Mouse (Mus musculus): ENCODE measurements at regions not wholly inside any gene's neighbourhood (a gene's known extent, or its start where the extent isn't known, plus 50 kb on each side); places are given as distances from the start of the nearest gene placed in this dataset.
A peak's percentile ranks its signal among the peaks of the same experiment; 100 is the strongest.

DNA sequence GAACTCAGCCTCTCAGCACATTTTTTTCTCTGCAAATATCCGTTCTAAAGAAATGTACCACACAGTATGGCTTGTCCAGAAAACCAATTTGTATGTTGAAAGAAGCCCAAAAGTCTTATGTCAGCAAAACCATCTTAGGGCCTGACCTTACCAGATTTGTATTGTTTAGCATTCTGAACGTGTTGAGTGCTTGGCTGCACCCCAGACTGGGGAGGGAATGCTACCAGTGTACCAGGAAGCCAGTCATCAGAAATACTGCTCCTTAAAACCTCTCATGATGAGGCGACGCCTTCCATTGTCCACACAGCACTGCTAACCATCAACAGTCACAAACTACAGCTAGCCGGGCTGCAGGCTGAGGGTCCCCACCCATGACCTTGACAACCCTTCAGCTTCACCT lies 148.3 kb upstream of the Irx5 start:
- Histone ChIP-seq H3K9ac (replicated peaks) (no peak overlapping the region), H3K9me3 (no peaks in the 10 kb centered on the region), H3K27me3 (peaks cover 62% of the 10 kb centered on the region), H3K36me3 (no peaks in the 10 kb centered on the region), H3K27ac (no peak overlapping the region), H3K4me3 (replicated peaks) (no peak overlapping the region), H3K4me2 (no peak overlapping the region), H3K4me1 (replicated peaks) (no peaks in the 10 kb centered on the region)
- ATAC-seq (ENCODE audit: insufficient number of reproducible peaks, insufficient read depth, low FRiP score, low TSS enrichment, low read depth): no peak
- 70% methylated on average over 5 of the region's 5 CpGs for WGBS

DNA sequence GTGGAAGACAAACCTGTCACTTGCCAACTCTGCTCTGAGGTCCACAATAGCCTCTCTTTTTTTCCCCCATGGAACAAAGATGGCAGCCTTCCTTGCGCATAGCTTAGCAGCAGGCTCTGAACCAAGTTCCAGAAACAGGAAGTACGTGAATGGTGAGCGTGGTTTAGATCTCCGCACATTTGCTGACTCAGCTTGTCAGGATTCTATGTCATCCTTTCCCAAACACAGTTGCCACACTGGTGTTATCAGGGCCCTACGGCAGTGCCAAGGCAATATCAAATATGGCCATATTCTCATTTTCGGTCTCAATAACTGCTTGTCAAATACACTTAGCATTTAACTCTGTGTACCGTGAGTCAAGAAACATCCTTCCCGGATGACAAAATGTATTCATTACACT lies 161.8 kb upstream of the Irx5 start:
- Histone ChIP-seq H3K9ac (replicated peaks) (no peak overlapping the region), H3K4me2 (no peak overlapping the region), H3K27ac (no peak overlapping the region), H3K4me3 (replicated peaks) (no peak overlapping the region), H3K36me3 (no peaks in the 10 kb centered on the region), H3K4me1 (replicated peaks) (peaks cover 7% of the 10 kb centered on the region; the same call in 1 of the 2 replicates), H3K27me3 (peaks cover 43% of the 10 kb centered on the region), H3K9me3 (no peaks in the 10 kb centered on the region)
- no peak for ATAC-seq (ENCODE audit: insufficient number of reproducible peaks, insufficient read depth, low FRiP score, low TSS enrichment, low read depth)
- 91% methylated on average over 8 of the region's 8 CpGs for WGBS

- ATAC-seq (ENCODE audit: insufficient number of reproducible peaks, insufficient read depth, low FRiP score, low TSS enrichment, low read depth): no peak
- Histone ChIP-seq H3K36me3 (no peaks in the 10 kb centered on the region), H3K27ac (no peak overlapping the region), H3K9ac (replicated peaks) (no peak overlapping the region), H3K4me1 (replicated peaks) (peaks cover 7% of the 10 kb centered on the region; the same call in 1 of the 2 replicates), H3K9me3 (no peaks in the 10 kb centered on the region), H3K4me2 (peak overlapping the region; percentile 34), H3K27me3 (peaks cover 47% of the 10 kb centered on the region), H3K4me3 (replicated peaks) (no peak overlapping the region)
- 22% methylated on average over 14 of the region's 14 CpGs for WGBS
Measured at GRCm38 (mm10) chr8:92194065-92194464, 163.4 kb upstream of the Irx5 start.

DNA sequence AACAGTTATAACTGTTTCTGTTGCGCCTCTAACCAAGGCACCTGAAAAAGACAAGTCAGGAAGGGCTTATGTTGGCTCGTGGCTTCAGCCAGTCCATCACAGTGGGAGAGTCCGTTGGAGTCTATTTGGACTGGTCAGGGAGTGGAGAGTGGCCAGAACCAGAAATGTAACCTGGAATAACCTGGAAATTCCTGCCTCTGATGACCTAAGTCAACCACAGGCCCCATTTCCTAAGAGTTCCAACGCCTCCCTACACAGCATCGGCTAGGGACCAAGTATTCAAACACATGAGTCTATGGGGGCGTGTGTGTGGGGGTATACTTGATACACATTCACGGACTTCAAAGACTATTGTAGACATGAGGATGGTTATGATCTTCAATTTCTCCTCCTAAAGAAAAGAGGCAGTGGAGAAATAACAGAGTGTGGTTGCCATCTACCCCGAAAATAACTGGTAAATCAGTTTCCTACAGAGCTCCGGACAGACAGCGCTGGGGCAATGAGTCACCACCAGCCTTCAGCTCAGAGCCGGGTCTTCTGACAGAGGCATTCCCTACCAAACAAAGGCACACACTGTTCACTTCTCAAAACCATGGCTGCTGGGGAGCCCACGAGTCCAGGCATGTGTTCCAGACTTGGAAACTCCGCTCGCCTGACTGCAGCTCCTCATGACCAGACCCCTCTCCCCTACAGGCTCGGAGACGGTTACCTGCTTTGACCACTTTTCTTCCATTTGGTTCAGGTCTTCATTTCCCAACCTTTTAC lies 167.0 kb upstream of the Irx5 start:
- Histone ChIP-seq H3K9ac (replicated peaks) (no peak overlapping the region), H3K36me3 (no peaks in the 10 kb centered on the region), H3K4me2 (no peak overlapping the region), H3K27ac (no peak overlapping the region), H3K27me3 (peaks cover 45% of the 10 kb centered on the region), H3K9me3 (0 out of 2 replicates have a peak, but pooled peaks cover 5% of the 10 kb centered on the region), H3K4me1 (replicated peaks) (peaks cover 10% of the 10 kb centered on the region; the same call in 1 of the 2 replicates), H3K4me3 (replicated peaks) (no peak overlapping the region)
- 85% methylated on average over 16 of the region's 16 CpGs for WGBS
- no peak for ATAC-seq (ENCODE audit: insufficient number of reproducible peaks, insufficient read depth, low FRiP score, low TSS enrichment, low read depth)

DNA sequence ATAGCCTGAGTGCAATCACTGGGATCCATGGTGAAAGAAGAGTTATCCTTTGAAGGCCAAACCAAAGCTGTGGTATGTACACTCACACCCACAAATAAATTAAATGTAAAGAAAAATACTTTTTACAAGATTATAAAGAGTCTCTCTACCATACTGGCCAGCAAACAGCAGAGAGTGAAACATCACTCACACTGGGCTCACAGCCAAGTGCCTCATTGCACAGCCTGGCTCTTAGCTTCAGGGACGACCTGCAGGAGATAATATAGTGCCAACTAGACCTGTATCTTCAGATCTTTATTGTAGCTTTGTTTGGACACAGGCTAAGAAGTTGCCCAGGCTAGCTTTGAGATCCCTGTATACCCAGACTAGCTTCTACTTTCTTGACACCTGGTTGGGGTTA lies 174.1 kb upstream of the Irx5 start:
- ATAC-seq (ENCODE audit: insufficient number of reproducible peaks, insufficient read depth, low FRiP score, low TSS enrichment, low read depth): no peak
- Histone ChIP-seq H3K9ac (replicated peaks) (no peak overlapping the region), H3K4me3 (replicated peaks) (no peak overlapping the region), H3K27ac (no peak overlapping the region), H3K4me1 (replicated peaks) (peaks cover 15% of the 10 kb centered on the region), H3K9me3 (0 out of 2 replicates have a peak, but pooled peaks cover 3% of the 10 kb centered on the region), H3K27me3 (peaks cover 39% of the 10 kb centered on the region), H3K36me3 (no peaks in the 10 kb centered on the region), H3K4me2 (no peak overlapping the region)
- WGBS: 50% methylated on average over 1 of the region's 1 CpGs

GRCm38 (mm10) chr8:92180651-92181050 lies 176.8 kb upstream of the Irx5 start:
- Histone ChIP-seq H3K4me3 (replicated peaks) (no peak overlapping the region), H3K36me3 (no peaks in the 10 kb centered on the region), H3K9me3 (no peaks in the 10 kb centered on the region), H3K4me1 (replicated peaks) (peaks cover 31% of the 10 kb centered on the region), H3K4me2 (no peak overlapping the region), H3K27ac (no peak overlapping the region), H3K27me3 (peaks cover 51% of the 10 kb centered on the region), H3K9ac (replicated peaks) (no peak overlapping the region)
- 94% methylated on average over 4 of the region's 4 CpGs for WGBS
- no peak for ATAC-seq (ENCODE audit: insufficient number of reproducible peaks, insufficient read depth, low FRiP score, low TSS enrichment, low read depth)

- Histone ChIP-seq H3K9me3 (no peaks in the 10 kb centered on the region), H3K27ac (no peak overlapping the region), H3K9ac (replicated peaks) (no peak overlapping the region), H3K4me3 (replicated peaks) (no peak overlapping the region), H3K4me2 (no peak overlapping the region), H3K36me3 (no peaks in the 10 kb centered on the region), H3K4me1 (replicated peaks) (peaks cover 29% of the 10 kb centered on the region), H3K27me3 (peaks cover 47% of the 10 kb centered on the region)
- 32% methylated on average over 2 of the region's 2 CpGs for WGBS
- ATAC-seq (ENCODE audit: insufficient number of reproducible peaks, insufficient read depth, low FRiP score, low TSS enrichment, low read depth): no peak
Measured at GRCm38 (mm10) chr8:92179327-92179726, 178.1 kb upstream of the Irx5 start.

GRCm38 (mm10) chr8:92176101-92176500 lies 181.3 kb upstream of the Irx5 start:
- Histone ChIP-seq H3K27me3 (peaks cover 41% of the 10 kb centered on the region), H3K36me3 (no peaks in the 10 kb centered on the region), H3K9me3 (no peaks in the 10 kb centered on the region), H3K27ac (no peak overlapping the region), H3K4me1 (replicated peaks) (peaks cover 35% of the 10 kb centered on the region), H3K4me2 (no peak overlapping the region), H3K9ac (replicated peaks) (no peak overlapping the region), H3K4me3 (replicated peaks) (no peak overlapping the region)
- ATAC-seq (ENCODE audit: insufficient number of reproducible peaks, insufficient read depth, low FRiP score, low TSS enrichment, low read depth): no peak
- WGBS: 83% methylated on average over 5 of the region's 5 CpGs

DNA sequence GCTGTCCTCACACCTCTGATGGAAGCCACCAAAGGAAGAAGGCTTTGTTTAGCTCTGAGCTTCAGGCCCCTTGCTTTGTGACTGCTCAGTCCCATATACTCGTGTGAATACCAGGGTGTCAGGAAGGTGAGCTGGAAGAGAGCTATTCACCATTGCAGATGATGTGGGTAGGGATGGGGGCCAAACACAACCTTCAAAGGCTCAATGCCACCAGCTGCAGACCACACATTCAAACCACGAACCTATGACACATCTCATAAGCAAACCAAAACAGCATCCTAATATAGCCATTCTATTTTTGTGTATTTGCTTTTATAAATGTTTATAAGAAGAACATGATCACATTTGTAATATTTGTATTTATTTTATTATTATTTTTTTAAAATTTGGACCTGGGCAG lies 183.3 kb upstream of the Irx5 start:
- Histone ChIP-seq H3K4me2 (no peak overlapping the region), H3K9ac (replicated peaks) (no peak overlapping the region), H3K27ac (no peak overlapping the region), H3K4me1 (replicated peaks) (peaks cover 28% of the 10 kb centered on the region), H3K9me3 (no peaks in the 10 kb centered on the region), H3K27me3 (peaks cover 38% of the 10 kb centered on the region; the same call in 1 of the 2 replicates), H3K4me3 (replicated peaks) (no peak overlapping the region), H3K36me3 (no peaks in the 10 kb centered on the region)
- no peak for ATAC-seq (ENCODE audit: insufficient number of reproducible peaks, insufficient read depth, low FRiP score, low TSS enrichment, low read depth)
- 73% methylated on average over 2 of the region's 2 CpGs for WGBS

GRCm38 (mm10) chr8:92171578-92171977 lies 185.8 kb upstream of the Irx5 start:
- WGBS: 59% methylated on average over 2 of the region's 2 CpGs
- Histone ChIP-seq H3K27ac (no peak overlapping the region), H3K4me2 (no peak overlapping the region), H3K36me3 (no peaks in the 10 kb centered on the region), H3K4me1 (replicated peaks) (peaks cover 30% of the 10 kb centered on the region), H3K27me3 (peaks cover 48% of the 10 kb centered on the region), H3K9ac (replicated peaks) (no peak overlapping the region), H3K9me3 (no peaks in the 10 kb centered on the region), H3K4me3 (replicated peaks) (no peak overlapping the region)
- no peak for ATAC-seq (ENCODE audit: insufficient number of reproducible peaks, insufficient read depth, low FRiP score, low TSS enrichment, low read depth)

DNA sequence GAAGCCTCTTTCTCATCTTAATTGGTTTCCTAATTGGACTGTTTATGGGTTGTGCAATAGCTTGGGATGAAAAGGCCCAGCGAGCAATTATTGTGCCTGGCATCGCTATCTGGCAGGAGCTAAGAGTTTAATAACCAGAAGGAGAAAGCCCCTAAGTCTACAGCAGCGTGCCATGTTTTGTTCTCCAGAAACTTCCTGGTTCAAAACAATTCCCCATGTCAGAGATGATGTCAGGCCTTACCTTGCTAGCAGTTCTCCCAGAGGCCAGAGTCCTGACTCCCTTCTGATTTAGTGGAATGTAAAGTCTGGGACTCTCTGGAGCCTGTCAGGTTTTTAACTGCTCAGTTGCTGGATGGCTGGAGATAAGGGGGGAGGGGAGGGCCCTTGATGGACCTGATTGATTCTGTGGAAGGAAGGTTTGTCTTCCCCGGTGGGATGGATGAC lies 190.1 kb upstream of the Irx5 start:
- no peaks in the 10 kb centered on the region for H3K9me3 ChIP-seq
- peaks cover 41% of the 10 kb centered on the region for H3K27me3 ChIP-seq
- H3K4me1 ChIP-seq (replicated peaks): peaks cover 22% of the 10 kb centered on the region
- H3K36me3 ChIP-seq: no peaks in the 10 kb centered on the region
- ATAC-seq (ENCODE audit: insufficient number of reproducible peaks, insufficient read depth, low FRiP score, low TSS enrichment, low read depth): no peak
- no peak overlapping the region for H3K27ac ChIP-seq
- H3K9ac ChIP-seq (replicated peaks): 0 out of 2 replicates have a peak overlapping the region, but pooled peaks have one; percentile 27
- H3K4me2 ChIP-seq: no peak overlapping the region
- 10% methylated on average over 4 of the region's 4 CpGs for WGBS
- H3K4me3 ChIP-seq (replicated peaks): no peak overlapping the region

GRCm38 (mm10) chr8:92165306-92165705 lies 192.1 kb upstream of the Irx5 start:
- Histone ChIP-seq H3K4me2 (no peak overlapping the region), H3K4me3 (replicated peaks) (no peak overlapping the region), H3K36me3 (no peaks in the 10 kb centered on the region), H3K9me3 (0 out of 2 replicates have a peak, but pooled peaks cover 3% of the 10 kb centered on the region), H3K4me1 (replicated peaks) (peaks cover 17% of the 10 kb centered on the region), H3K27ac (no peak overlapping the region), H3K9ac (replicated peaks) (no peak overlapping the region), H3K27me3 (peaks cover 29% of the 10 kb centered on the region)
- no peak for ATAC-seq (ENCODE audit: insufficient number of reproducible peaks, insufficient read depth, low FRiP score, low TSS enrichment, low read depth)
- WGBS: 85% methylated on average over 6 of the region's 6 CpGs

All from limb, embryonic 12.5 days (tissue).